Mouse (Mus musculus) fibroblast of lung, adult 2 months (primary cell): ENCODE measurements around the gene AC140267.1.

Experiments
- DNase-seq: peaks from one replicate; pipeline ENCODE4 v3.0.0-alpha.2; 2011; ENCODE audit warnings: low read depth

AC140267.1 gene

GRCm38 (mm10) chr15:80228071-80228800 is 7.4 kb upstream of the AC140267.1 start:
- DNase-seq: no peak

DNA sequence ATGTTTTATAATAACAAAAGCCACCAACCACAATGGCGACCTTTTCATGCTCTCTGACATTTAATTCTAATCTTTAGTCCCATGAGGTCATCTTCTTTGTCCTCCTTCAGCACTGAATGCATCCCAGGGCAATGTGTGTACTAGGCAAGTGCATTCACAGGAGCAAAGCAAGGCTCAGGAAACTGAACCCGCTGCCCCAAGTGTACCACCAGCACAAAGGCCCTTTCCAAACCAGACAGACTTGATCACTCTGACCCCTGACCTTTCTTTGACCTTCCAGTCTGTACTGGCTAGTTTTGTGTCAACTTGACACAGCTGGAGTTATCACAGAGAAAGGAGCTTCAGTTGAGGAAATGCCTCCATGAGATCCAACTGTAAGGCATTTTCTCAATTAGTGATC is 3.3 kb upstream of the AC140267.1 start:
- DNase-seq: no peak

GRCm38 (mm10) chr15:80233053-80233452 is 2.6 kb upstream of the AC140267.1 start:
- no peak for DNase-seq

- DNase-seq: peak; percentile 92
Measured at GRCm38 (mm10) chr15:80233733-80234509, 1.7 kb upstream of the AC140267.1 start, which contains the start of gene Mief1. Gene Mief1 (plus strand): TSS chr15:80234018.

DNA sequence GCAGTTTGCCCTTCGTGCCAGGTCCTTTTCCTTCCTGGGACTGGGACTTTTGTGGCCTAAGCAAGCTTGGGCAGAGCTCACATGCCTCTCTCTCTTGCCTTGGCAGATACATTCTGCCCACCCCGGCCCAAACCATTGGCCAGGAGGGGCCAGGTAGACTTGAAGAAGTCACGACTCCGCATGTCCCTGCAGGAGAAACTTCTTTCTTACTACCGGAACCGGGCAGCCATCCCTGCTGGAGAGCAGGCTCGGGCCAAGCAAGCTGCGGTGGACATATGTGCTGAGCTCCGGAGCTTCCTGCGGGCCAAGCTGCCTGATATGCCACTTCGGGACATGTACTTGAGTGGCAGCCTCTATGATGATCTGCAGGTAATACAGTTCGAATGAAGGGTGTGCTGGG is 12.5 kb downstream of the AC140267.1 start:
- DNase-seq: no peak

DNA sequence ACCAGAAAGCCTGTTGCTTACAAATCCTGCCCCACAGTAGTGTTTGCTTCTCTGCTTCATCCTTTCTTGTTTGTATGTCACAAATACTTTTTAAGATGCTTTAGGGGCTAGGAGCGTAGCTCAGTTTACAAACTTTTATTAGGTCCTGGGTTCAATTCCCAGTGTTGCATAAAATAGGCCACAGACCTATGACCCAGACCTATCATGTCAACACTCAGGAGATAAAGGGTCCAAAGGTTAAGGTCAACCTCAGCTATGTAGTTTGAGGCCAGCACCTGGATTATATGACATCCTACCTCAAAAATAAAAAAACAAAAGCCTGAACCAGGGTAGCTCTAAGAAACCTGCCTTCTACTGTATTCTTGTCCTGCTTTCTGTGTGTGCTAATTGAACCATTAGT is 13.0 kb downstream of the AC140267.1 start:
- DNase-seq: no peak

DNA sequence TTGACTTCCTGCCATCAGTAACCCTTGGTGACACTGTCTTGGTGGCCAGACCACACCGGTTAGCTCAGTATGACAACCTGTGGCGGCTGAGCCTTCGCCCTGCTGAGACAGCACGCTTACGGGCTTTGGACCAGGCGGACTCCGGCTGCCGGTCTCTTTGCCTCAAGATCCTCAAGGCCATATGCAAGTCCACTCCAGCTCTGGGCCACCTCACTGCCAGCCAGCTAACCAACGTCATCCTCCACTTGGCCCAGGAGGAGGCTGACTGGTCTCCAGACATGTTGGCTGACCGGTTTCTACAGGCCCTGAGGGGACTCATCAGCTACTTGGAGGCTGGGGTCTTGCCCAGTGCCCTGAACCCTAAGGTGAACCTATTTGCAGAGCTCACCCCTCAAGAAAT is 14.0 kb downstream of the AC140267.1 start:
- no peak for DNase-seq

DNA sequence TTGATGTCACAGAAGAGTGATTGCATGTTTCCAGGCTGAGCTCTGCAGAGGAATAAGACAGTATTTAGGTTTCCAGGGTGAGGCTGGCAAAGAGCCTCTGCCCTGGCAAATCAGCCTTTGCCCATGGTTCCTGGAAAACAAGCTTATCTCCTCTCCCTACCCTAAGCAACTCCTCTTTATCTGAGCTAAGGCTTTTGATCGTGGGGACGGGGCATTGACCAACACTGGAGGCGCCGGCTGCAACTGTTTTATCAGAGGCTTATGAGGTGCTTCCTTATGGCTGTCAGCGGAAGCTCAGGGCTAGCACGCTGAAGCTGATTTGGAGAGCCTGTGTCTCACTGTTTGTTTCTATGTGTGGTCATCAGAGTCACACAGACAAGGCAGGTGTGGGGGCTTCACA is 15.0 kb downstream of the AC140267.1 start:
- no peak for DNase-seq

GRCm38 (mm10) chr15:80253530-80253929 is 17.9 kb downstream of the AC140267.1 start:
- no peak for DNase-seq

- no peak for DNase-seq
Measured at GRCm38 (mm10) chr15:80254207-80254606, 18.6 kb downstream of the AC140267.1 start.

DNA sequence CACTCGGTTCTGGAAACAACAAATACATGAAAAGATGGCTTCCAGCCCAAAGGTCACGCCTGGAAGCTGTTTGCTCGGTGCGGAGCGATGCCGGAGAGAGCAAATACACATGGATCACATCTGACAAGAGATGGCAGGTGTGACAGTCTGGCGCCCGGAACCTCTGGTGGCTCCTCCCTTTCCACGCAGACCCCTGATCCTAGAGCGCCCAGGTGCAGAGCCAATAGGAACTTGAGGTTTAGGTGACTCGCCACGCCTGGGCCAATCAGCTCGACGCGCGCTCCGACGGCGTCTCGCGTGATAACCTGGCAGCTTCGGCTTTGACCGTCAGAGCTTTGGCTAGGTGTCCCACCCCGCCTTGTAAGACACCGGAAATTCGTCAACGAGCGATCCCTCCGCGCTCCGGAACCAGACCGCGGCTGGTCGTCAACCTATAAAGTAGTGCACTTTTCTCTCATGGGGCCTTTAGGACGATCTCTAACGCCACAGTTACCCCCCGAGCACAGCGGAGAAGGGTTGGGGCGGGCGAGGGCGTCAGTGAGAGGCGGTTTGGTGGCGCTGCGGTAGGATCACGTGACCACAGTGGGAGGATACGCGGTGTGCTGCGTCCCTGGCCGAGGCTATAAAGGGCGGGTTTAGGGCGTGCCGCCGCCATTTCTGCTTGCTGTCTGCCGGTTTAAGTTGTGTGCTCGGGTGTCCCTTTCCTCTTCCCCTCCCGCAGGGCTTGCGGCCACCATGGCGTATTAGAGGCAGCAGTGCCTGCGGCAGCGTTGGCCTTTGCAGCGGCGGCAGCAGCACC is 19.4 kb downstream of the AC140267.1 start, which contains the start of gene Atf4:
TSS of gene Atf4 (plus strand) at position 338 of the 799 bp plus-strand sequence.
- DNase-seq: peak; percentile 100

DNA sequence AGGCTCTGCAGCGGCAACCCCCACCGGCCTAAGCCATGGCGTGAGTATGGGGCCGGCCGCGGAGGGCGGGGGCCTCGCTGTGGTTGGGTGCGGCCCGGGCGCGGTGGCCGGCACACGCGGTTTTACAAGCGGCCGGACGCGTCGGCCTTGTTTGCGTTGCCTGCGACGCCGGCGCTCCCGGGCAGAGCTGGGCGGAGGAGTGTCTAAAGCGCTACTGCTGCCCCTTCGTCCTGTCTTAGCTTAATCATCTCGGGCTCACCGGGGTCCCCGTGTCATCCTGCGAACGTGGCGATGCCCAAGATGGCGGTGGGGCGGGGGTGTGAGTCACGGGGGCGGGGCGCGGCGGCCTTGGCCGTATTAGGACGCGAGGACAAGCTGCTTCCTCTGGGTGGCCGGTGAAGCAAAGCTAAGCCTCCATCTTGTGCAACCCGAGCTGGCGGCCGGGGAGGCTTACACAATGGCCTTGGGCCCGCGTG is 20.0 kb downstream of the AC140267.1 start:
- peak; percentile 57 for DNase-seq

- no peak for DNase-seq
Measured at GRCm38 (mm10) chr15:80256242-80256641, 20.6 kb downstream of the AC140267.1 start.

DNA sequence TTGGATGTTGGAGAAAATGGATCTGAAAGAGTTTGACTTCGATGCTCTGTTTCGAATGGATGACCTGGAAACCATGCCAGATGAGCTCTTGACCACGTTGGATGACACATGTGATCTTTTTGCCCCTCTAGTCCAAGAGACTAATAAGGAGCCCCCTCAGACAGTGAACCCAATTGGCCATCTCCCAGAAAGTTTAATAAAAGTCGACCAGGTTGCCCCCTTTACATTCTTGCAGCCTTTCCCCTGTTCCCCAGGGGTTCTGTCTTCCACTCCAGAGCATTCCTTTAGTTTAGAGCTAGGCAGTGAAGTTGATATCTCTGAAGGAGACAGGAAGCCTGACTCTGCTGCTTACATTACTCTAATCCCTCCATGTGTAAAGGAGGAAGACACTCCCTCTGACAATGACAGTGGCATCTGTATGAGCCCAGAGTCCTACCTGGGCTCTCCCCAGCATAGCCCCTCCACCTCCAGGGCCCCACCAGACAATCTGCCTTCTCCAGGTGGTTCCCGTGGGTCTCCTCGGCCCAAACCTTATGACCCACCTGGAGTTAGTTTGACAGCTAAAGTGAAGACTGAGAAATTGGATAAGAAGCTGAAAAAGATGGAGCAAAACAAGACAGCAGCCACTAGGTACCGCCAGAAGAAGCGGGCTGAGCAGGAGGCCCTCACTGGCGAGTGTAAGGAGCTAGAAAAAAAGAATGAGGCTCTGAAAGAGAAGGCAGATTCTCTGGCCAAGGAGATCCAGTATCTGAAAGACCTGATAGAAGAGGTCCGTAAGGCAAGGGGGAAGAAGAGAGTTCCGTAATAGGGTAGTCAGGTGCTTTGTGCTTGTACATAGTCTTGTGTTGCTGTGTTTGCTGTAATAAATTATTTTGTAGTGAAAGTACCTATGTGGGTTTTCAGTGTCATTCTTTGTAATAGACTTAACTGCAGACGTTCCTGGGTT is 21.3 kb downstream of the AC140267.1 start:
- DNase-seq: no peak

DNA sequence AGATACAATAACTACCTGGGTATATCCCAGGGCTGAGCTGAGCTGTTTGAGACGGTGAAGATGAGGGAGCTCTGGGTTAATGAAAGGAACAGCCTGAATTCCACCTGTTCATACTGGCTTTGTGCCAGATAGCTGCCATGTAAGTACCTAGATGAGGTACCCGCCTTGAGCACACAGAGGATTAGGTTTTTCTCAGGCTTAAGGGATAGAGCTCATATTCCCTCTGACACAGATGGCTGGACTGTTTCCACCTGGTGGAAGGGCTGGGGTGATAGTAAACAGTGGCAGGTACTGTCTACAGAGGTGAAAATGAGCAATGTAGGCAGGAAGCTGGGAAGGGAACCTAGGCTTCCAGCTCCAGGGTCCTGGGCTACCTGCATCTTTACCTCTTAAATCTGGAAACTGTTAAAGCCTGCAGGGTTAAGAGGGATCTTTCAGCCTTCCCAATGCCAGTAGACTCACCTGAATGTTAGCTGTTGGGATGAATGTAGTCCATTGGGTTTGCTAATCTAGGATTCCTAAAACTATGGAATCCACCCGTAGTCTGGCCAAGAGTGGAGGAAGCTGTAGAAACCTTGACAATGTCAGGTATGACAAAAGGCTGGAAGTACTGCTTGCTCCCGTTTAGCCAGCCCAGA is 22.1 kb downstream of the AC140267.1 start:
- no peak for DNase-seq

DNA sequence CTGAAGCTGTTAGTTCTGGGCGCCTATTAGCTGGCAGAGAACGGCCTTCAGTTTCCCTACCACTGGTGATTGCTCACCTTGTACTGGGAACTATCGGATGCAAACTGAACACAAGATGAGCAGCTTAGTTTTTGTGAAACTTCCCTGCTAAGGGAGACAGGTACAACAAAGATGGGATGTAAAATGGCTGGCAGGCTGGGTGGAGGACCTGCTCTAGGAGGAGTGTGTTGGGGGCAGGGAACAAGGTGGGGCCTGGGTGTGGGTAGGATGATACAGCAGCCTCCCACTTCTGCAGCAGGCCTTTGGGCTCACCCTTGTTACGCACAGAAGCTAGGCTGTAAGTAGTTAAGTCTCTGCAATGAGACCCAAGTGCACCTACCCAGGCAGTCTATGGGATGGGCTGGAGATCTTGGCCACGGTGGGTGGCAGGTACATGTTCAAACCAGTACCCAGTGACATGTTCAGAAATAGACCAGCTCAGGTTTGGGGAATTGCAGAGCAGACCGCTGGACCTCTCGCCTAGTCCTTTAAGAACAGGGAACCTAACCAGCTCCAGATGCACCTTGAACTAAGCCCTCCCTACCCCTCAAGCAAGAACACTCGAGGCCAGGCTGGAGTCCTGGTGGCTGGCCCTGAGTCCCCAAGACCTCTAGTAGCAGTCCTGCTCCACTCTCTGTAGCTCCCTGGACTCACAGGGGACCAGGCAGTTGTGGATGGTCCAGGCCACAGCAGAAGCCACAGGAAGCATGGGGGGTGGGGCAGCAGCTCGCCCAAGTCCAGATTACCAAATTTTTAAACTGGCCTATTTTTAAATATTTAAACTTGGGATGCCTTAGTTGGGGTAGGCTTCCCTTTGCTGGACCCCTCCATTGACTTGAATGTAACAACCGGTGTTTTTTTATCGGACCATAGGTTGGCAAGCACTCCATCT is 22.9 kb downstream of the AC140267.1 start:
- no peak for DNase-seq

- DNase-seq: no peak
Measured at GRCm38 (mm10) chr15:80259406-80260045, 23.9 kb downstream of the AC140267.1 start.

- no peak for DNase-seq
Measured at GRCm38 (mm10) chr15:80260677-80261076, 25.0 kb downstream of the AC140267.1 start.

DNA sequence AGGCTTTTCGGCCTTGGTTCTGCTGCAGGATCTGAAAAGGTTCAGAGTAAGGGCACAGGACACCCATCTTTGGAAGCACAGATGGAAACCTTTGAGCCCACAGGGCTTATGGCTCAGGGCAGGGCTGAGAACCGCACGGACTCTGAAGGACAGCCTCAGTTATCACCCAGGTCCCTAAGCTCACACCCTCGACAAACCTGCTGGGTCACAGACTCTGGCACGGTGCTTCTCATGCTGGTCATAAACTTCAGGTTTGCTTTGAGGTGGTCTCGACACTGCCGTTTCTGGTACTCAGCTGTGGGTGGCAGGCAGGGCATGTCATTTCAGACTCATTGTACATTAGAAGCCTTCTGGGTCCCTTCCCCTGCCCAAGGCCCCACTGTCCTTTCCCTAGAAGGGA is 25.5 kb downstream of the AC140267.1 start:
- no peak for DNase-seq
